Mouse (Mus musculus) layer of hippocampus, adult 11-12 months (tissue): ENCODE measurements at regions not wholly inside any gene's neighbourhood (a gene's known extent, or its start where the extent isn't known, plus 50 kb on each side); places are given as distances from the start of the nearest gene placed in this dataset.

Experiments used
- DNase-seq: peaks from one replicate; pipeline ENCODE4 v3.0.0; 2022; ENCODE audit warnings: low spot score

DNA sequence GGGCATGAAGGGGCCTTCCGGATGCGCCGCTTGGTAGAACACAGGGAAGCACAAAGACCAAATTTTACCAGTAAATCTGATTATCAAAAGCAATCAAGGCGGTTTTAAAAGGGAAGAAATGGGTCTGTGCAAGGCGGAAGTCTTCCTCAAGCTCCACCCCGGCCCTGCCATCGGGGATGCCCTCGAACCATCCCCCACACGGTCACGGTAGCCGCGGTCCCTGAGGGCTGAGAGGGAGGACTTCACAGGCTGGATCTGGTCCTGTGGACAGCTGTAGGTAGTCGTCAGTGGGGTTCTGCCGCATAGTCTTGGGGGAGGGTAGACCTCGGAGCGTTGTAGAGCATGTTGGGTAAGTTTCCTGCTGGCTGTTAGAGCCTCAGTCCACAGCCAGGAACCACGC is 104.9 kb downstream of the Tpra1 start:
- DNase-seq: no peak

DNA sequence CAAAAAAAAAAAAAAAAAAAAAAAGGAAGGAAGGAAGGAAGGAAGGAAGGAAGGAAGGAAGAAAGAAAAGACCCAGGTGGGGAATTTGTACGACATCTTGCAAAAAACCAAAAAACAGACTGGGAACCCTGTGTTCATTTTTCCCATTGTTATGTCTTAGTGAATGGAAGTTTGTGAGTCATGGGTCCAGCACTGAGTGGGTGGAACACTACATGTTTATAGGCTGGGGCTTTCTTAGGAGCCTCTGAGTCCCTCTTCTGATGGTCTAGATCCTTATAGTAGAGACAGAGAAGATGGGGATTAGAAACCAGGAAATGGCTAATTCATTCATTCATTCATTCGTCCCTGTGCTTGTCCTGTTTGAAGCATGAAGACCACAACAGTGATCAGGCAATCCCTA is 105.5 kb downstream of the Tpra1 start:
- no peak for DNase-seq

DNA sequence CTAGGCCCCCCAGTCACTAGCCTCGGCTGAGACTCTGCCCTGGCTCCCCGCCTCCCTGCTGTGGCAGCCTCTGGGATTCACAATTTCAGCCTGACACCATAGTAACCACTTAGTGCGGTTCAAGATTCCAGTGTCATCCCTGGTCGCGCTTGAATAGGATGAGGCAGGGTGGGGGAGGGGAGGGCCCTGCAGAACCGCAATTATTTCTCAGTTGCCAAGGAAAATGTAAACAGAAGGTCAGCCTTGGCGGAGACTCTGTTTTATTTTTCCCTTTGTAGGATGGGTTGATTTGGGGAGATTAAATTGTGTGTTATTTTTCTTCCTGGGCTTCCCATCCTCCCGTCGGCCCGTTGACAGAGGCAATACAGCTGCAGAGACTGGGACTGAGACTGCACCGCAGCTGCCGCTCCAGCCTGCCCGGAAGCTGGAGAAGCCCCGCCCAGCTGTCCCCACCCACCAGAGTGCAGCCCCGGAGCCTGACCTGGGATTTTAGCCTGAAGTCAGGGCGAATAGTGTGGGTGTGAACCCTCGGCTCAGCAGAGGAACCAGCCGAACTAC is 106.6 kb downstream of the Tpra1 start:
- no peak for DNase-seq

DNA sequence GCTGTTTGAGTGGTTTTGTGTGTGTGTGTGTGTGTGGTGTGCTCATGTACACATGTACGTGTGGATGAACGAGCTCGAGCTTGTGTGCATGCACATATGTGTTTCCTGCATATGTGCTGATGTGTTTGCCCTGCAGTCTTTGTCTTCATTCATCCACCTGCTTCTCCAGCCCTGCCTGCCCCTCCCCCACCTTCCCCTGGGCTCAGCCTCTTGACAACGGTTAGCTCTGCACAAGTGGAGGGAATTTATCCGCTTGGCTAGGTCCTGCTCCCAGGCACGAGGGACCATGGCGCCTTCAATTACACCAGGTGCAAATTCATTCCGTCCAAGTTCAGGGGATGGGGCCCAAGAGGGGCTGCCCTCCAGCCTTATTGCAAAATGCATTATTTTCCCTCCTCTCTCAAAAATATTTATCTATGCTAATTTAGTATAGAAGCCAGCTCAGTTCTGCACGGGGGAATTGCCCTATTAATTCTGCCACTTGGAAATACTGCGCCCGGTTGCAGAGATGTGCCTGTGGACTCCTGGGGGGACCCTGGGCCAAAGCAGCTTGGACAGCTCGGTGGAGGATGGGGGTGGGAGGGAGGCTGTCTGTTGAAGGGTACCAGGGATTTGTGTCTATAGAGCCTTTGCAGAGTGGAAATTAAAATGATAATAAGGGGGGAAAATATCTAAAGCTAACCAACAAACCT is 111.1 kb downstream of the Tpra1 start:
- no peak for DNase-seq

DNA sequence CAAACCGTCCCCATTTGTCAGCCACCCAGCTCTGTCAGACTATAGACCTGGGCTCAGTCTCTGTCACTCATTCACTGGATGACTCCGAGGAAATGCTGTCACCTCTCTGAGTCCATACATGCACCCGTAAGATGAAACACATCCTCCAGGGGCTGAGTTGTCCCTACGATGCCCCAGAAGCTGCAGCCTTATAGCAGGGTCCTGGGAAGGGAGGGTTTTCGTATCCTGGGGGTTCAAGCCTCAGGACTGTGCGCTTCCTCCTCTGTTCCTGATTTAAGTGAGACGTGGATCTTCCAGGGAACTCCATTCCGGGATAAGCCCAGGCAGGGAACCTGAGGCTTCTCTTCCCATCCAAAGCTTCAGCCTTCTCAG is 111.6 kb downstream of the Tpra1 start:
- no peak for DNase-seq

DNA sequence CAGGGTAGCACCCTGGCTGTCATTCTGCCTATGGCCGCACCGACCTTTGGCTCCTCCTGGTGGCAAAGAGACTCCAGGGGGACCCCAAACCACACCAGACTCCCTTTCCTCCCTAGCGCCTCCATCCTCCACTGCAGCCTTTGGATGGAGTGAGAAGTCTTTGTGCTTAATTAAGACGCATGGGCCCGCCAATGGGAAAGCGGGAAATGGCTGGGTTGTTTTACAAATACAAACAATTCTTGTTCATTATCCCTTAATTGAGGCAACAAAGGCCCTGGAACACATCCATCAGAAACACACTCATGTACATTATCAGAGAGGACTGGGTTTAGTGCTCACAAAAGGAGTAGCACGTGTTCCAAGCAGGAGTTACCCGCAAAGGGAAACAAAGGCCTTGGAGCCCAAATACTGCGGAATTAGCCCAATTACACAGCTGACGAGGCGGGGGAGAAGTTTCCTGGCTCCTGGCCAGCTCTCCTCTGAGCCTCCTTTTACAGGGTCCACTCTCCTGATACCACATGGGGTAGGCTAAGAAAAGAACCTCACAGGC is 122.1 kb downstream of the Tpra1 start:
- no peak for DNase-seq

DNA sequence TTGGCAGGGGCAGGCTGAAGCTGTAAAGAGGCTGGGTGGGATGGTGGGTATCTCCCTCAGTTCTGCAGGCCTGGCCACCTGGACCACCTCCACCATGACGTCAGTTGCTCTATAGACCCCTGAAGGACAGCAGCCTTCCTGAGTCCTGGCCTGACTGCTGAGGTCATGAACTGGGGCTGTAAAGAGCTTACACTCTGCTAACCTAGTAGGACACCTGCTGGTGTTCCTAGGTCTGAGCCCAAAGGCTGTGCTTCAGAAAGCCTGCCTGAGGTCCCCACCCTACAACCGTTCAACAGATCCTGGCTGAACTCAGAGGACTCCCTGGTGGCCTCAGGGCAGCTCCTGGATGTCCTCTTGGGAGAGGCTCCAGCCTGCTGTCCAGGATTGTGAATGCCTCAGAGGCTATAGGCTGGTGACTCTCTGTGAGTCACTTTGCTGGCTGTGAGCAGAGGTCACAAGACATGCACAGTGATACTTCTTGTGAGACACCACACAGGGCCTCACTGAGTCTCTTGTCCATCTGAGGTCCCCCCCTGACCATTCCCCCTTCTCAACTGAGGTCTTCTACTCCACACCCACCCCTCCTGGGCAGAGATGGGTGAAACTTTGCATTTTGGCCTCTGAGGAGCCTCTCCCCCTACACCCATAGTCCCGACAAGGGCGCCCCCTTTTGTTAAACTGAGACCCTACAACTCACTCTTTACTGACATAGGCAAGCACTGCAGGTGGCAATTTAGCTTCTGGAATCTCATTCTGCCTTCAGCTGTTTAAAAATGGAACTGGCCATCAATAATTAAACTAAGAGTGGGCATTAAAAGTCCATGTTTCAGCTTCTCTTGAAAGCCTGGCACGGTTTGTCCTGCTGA is 131.6 kb downstream of the Tpra1 start:
- DNase-seq: peak; percentile 24

DNA sequence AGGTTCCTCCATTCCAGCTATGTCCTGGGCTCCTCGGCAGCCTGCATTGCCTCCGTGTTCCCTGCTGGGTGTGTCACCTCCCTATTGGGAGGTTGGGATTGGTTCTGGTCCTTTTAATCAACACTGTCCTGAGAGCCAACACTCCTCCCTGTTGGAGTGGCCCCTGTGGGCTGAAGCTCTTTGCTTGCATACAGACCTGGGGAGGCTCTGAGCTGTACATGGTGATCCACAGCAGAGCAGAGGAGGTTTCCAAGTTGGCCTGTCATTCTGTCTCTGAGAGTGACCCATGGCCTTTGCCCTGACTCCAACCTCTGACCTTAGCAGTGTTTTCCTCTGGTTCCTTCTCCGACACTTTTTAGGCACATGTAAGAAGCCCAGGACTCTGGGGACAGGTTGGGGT is 132.4 kb downstream of the Tpra1 start:
- no peak for DNase-seq

DNA sequence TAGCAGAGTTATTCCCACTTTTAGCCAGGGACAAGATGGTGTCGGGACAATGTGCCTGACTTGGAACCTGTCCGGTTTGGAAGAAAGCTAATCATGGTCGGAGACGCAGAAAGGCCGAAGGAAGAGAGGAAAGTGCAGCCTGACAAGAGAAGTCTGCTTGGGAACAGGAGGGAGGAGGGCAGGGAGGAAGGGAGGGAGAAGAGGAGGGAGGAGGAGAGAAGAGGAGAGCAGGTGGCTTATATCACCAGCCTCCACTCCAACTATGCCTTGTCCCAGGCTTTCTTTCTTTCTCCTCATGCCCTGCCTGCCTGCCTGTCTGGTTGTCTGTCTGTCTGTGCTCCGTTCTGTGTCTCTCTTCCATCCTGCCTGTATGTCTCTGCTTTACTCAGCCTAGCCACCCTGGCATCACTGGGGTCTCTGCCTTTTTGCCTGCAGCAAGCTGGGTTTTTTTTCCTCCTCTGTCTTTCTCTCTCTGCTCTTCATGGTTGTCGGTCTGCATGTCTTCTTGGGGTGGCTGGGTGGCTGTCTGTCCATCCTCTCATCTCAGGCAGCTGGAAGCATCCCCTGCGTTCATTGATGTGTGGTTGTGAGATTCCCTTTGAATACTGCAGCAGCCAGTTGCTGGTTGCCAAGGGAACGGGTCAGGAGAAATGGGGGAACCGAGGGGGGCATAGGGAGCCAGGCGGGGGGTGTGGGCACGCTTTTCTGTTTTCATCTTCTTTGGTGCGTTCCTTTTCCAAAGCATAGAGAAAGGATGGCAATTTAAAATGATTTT is 133.2 kb downstream of the Tpra1 start:
- no peak for DNase-seq

DNA sequence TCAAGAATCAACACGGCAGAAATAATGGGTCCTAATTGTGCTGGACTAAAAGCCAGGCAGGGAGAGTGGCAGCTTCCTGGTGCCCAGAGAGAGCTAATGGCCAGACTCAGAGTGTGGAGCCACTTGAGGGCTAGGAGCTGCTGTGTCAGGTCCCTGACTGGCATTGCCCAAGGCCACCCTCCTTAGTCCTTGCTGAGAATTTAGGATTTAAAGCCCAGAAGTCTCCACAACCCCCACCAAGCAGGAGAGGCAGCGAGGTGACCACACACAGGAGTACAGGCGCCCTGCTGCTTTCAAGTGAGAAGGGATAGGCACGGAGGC is 133.7 kb downstream of the Tpra1 start:
- no peak for DNase-seq

DNA sequence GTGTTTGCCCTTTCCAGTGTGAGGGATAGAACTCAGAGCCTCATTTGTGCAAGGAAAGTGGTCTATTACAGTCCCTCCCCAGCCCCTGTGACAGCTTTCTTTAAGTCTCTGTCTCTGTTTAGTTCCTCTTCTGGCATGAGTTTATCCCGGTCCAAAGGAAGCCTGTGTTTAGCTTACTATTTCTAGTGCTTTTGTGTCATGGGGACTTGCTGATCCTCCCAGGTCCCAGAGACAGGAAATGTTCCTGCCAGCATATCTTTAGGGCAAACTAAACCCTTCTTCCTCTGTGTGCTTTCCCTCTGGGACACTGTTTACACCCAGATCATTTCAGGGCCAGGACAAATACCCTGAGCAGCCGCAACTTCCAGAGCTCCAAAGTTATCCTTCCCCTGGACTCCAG is 135.3 kb downstream of the Tpra1 start:
- DNase-seq: no peak

DNA sequence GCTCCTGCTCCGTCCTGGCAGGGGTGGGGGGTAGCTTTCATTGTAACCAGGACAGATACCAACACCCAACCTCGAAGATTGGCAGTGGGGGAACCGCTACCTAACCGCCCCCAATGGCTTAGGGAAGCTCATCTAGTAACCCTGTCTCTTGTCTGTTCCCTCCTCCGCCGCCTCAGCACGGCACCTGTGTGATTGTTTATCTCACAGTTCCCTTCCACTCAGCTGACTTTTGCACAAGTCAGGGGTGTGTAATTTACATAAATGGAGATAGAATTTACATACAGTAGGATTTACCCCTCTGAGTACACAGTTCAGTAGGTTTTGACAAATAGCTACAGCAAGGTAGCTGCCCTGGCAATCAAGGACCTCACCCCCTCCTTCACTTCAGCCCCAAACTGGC is 135.8 kb downstream of the Tpra1 start:
- DNase-seq: no peak

DNA sequence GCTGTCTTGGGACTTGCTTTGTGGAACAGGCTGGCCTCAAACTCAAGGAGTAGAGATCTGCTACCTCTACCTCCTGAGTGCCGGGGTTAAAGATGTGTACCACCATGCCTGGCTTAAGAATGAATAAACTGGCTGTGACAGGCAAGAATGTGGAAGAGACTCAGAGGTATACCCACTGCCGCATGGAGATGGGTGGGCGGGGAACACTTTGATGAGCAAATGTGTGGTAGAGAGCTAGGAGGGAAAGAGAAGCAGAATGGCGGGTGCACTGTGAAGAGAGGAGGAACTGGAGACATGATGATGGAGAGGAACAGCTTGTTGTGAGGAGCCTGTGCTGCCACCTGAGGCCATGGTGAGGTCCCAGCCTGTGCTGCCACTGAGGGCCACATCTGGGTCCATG is 138.9 kb downstream of the Tpra1 start:
- no peak for DNase-seq

DNA sequence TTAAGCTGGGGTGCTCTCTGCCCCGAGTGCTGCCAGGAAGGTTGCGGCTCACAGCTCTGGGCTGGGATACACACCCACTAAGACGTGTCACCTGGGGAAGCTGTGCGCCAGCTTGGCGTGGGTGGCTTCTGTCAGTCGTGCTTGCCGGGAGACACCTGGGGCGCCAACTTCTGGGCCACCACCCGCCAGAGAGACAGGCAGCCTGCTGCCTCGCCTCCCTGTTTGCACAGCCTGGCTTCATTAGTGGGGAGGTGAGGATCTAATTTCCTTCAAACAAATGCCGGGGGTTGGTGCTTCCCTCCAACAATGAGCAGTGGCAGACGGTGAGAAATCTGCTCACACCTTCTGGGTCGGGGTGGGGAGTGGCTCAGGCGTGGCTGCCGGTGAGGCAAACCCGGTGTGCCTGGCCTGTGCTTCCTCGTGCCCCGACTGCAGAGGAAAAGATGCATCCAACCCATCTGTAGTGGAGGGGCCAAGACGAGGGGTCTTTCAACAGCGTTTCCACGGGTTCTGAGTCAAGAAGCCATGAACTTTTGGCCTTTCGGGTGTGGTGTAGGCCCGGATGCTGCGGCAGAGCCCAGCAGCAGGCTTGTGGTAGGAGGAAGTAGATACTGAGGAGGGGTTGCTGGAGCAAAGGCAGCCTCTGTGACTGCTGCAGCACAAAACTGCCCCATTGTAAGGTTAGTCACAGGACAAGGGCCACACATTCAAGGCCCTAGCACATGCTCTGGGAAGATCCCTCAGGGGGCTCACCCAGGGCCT is 140.6 kb downstream of the Tpra1 start:
- peak; percentile 47 for DNase-seq

DNA sequence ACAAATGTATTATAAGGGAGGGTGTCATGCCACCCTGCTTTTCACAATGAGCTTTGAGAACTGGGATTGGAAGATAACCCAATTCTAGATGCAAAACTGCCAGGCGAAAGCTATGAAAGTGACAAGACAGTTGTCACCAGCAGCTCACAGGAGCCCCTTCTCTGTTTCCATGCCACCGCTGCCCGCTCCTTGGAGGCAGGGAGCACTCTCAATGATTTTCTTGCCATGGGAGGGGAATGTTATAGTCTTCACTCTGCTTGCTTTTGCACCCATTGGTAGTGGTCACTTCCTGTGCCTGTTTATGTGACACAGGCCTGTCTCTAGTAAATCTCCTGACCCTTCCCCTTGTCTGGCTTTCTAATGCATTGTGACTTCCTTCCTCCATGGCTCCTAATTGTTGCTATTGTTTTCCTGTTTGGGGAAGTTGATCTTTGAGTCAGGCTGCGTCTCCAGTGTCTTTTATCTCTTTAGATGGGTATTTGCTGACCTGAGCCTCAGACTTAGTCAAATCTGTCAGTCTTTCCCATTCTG is 143.4 kb downstream of the Tpra1 start:
- DNase-seq: no peak

DNA sequence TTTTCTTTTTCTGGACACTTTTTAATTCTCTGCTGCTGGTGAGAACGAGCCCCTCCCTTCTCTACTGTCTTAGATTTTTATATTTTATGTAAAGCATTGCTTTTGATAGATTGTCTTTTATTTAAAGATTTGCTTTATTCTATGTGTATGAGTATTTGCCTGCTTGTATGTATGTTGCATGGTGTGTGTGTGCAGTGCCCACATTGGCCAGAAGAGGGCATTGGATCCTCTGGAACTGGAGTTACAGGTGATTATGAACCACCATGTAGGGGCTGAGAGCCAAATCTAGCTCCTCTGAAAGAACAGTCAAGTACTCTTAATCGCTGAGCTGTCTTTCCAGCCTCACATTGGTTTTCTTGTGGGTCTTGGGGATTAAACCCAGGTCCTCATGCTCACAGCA is 144.4 kb downstream of the Tpra1 start:
- no peak for DNase-seq

DNA sequence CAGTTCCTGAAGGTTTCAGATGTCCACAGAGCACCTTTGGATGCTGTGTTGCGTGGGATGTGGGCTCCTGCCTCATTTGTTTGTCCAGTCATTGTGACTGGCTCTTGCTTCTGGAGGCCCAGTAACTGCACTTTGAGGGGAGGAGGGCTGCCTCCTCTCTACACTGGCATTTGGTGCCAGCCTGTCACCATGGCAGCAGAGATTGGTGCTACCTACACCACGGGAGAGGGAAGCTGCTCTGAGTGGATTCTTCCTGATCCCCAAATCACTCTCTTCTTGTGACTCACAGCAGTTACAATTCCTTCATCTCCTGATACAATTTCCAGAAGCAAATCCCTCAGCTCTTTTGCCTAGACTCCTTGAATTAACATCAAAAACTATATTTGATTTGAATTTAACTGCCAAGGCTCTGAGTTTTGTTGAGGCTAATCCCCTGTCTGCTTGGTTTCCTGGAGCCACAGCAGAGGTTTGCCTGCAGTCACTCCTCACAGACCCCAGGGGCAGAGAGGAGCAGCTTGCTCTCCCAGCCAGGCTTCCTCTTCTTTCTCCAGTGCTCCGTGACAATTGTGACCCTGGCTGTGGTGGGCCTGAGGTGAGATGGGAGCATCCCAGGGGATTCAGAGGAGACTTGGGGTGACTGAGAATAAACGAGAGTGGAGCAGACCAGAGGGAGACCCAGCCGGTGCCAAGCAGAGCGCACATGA is 145.7 kb downstream of the Tpra1 start:
- peak; percentile 20 for DNase-seq

DNA sequence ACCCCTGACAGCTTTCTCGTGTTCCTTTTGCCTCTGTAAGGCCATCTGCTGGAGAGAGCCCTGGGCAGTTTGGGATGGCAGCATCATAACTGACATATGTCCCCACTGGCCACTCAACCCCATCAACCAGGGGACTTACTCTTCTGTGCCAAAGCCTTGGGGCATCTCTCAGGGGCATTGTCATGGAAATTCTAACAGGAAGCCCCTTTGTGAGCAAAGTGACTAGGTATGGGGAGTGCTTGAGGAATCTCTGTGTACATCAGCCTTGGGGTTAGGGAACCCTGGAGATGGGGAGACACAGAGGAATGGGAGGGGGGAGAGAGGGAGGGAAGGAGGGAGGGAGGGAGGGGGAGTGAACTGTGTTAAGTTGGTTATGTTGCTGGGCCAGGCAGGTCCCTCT is 147.2 kb downstream of the Tpra1 start:
- no peak for DNase-seq

DNA sequence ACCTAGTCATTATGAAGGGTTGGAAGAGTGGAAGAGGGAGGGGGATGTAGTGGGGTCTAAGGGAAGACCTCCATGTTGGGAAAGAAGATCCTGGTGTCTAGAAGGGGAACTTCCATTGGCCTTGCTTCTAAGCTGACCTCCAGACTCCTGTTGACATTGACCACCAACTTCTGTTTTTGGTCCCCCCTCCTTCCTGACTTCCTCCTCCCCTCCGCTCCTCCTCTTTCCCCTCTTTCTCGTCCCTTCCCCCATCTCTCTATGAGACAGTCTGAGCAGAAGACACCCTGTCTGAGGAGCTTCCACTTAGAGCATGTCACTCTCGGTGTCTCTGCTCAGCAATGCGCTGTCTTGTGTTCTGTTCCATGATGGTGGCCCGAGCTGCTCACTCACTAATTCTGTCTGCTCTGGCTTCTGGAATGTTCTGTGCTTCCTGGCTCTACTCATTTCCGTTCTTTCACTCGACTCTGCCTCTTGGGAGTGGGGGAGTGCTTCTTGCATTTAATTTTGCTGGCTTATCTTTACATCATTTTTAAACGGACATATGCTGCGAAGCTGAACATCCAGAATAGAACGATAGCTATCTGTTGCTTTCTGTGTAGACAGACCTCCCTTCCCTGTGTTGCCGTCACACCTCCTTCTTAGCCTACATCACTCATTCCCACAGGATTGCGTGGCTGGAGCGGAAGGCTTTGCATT is 148.7 kb downstream of the Tpra1 start:
- DNase-seq: no peak

DNA sequence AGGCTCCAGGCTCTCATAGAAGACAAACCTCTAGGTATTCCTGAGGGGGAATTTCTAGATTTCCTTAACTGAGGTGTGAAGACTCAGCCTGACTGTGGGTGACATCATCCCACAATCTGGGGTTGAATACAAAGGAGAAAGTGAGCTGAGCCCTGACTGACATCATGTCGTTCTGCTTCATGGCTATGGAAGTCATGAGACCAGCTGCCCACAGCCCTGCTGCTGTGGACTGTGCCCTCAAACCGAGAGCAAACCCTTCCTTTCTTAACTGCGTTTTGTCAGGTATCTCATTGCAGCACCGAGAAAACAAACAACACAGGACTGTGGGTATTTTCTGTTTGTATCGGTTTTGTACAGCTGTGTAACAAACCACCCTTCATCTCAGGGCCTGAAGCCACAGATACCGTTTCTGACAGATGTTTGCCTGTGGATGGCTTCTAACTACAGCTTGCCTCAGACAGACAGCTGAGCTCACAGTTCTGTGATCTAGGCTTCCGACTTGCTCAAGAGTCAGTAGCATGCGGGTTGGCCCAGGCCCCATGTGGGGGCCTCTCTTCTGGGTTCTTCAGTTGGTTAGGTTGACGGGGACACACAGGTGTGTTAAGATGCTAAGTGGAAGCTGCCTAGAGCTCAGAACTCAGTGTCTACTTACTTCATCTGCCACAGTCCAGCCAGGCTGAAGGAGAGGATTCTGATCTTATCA is 150.9 kb downstream of the Tpra1 start:
- no peak for DNase-seq
